Mouse (Mus musculus): ENCODE data around the gene Scd2.

DNA sequence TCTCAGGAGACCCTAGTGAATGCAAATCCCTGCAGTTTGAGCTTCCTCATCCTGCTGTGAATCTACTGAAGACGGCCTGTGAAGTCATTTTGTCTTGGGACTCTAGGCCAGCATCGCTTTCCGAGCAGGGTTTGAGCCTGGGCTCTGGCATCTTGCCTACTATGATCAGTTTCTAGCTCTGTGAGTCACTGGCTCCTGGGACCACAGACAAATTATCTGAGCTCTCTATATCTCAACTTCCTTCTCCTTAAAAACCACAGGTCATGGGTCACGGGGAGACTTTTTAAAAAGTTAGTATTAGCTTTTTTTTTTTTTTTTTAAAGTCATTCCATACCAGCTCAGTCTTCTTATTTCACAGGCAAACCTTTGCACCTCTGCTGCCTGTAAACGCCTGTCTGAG lies 38.4 kb downstream of the Scd2 start:
- no peak for TF ChIP-seq CTCF (IDR thresholded peaks at IDR 0.05; ENCODE audit: low read depth, low read length)
- no peak for TF ChIP-seq GATA1 (IDR thresholded peaks at IDR 0.05; ENCODE audit: borderline replicate concordance, low read length)
- TF ChIP-seq TAL1 (conservative IDR thresholded peaks at IDR 0.05; ENCODE audit: low read depth, low read length), result no peak
